Mouse (Mus musculus): ENCODE measurements around the gene 1700016H13Rik. TPM values are rescaled to one million over a fixed set of nuclear protein-coding genes. Genes with fewer than 3 reads are reported as not detected.

1700016H13Rik gene
- not detected in 2 replicates for polyA plus RNA-seq (2012; ENCODE audit: low replicate concordance)

DNA sequence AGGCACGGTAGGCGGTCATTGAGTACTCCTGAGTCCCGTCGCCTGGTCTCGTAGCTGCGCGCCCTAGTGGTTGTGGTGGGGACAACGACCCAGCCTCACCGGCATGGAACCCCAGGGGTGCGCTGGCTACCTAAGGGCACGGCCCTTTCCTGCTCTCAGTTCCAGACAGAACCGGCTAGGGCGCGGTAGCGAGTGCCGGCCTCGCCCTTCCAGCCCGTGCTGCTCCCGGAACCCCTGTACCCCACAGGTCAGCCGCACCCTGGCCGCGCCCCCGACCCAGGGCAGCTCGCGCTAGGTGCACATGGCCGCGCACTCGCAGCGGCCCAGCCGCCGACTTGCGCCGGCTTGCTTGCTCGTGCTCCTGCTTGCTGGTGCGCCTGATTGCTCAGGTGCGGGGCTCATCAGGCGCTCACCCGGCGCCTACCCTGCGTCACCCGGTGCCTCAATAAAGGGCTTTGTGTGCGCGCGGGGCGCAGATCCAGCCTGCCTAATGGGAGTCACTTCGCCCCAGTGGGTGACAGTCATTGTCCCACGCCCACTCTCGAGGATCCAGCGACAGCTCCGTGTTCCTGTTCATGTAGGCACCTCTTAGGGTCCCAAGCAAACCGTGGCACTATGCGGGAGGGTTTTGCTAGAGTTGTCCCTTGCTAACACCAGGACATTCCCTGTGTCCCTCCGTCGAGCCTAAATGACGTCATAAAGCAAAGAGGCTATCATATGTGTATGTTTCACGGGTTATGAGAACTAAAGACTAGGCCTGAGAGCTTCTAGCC, at the start of gene 1700016H13Rik:
TSS of gene 1700016H13Rik (minus strand) at position 665 of the 773 bp plus-strand sequence.

DNA sequence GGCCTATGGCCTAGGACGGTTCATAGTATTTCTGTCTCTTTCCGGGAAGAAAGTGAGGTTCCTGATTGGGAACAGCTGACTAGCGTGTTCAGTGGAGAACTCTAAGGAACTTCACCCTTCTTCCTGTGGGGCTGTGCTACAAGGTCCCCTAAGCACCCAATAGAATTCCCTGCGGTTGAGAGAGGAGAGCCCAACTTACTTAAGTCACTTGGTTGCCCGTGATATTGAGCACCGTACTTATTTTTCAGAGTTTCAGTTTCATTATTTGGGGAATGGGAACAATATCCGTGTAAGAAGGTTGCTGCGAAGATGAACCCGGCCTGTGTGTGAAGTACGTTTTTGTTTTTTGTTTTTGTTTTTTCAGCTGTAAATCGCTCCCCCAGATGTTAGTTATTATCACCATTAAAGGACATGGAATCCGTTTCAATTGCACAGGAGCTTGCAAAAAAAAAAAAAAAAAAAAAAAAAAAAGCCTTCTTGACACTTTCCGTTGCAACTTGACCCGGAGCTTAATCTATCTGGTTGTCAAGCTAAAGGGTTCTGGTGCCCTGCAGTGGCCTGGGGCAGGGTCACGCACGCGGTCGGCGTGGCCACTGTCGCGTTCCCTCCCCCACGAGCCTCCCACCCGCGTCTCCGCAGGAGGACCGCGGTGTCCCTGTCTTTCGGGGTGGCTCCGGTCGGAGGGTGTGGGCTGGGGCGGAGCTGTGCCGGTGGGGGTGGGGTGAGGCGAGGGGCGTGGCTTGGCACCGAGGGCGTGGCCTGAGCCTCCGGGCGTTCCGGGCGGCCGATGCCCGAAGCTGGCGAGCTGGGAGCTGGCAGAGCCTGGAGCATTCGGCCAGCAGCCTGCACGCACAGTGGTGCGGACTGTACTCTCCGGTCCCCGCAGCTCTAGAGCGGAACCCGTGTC, 36.1 kb upstream of the 1700016H13Rik start, which contains the start of gene Aff1:
TSS of gene Aff1 (plus strand) at position 751 of the 907 bp plus-strand sequence.

DNA sequence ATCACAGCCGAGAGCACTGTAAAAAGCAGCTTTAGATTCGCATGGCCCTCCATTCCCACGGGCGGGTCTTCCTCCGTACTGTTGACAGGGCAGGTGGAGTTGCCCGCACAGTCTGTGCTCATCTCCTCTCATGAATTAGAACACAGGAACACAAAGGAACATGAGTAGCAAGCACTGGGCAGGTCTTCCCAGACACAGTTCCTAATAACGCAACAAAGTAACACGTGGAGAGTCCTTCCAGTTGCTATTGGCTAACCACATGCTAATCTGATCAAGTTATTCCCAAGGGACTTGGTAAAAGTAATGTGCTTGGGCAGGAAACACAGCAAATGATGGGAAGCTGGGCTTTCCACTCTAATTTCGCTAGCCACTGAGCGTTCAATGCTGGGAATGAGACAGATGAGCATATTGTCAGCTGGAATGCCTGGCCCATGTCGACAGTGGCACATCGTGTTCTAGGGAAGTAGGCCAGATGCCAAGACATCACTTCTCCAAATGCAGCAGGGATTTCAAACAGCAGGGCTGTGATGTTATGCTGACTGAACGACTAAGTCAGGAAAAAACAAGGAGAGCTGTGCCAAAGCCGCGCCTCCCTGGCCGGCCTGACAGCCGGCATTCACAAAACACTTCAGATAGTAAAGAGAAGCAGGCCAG, 26.6 kb downstream of the 1700016H13Rik start, which contains the start of gene Slc10a6:
TSS of gene Slc10a6 (minus strand) at position 293 of the 654 bp plus-strand sequence.

Other genes with a start within 250 kb of the 1700016H13Rik start
- gene Ptpn13, start 230.8 kb downstream of the 1700016H13Rik start, polyA plus RNA-seq (2012; ENCODE audit: low replicate concordance): 0.73 and 2.0 TPM in 2 replicates
- gene Slc10a6, start 26.6 kb downstream of the 1700016H13Rik start, polyA plus RNA-seq (2012; ENCODE audit: low replicate concordance): not detected in 2 replicates
- gene Aff1, start 36.4 kb upstream of the 1700016H13Rik start, polyA plus RNA-seq (2012; ENCODE audit: low replicate concordance): 81.9 and 153 TPM in 2 replicates

Measured in hematopoietic multipotent progenitor cell, adult 10-12 weeks (in vitro differentiated cells).